Mouse (Mus musculus) ES-E14 (cell line): Measurements from ENCODE around the gene Agbl5.

Source experiments
- CHD2 ChIP-seq: IDR thresholded peaks from 2 replicates; pipeline ENCODE4 v1.6.1; 2014; ENCODE audit warnings: mild to moderate bottlenecking, low read depth, low read length, inconsistent platforms
- HCFC1 ChIP-seq: IDR thresholded peaks from 2 replicates; pipeline ENCODE4 v1.6.1; 2012; ENCODE audit warnings: low read length, inconsistent platforms, borderline replicate concordance; ENCODE audit not compliant: insufficient read depth
- MAFK ChIP-seq: IDR thresholded peaks from 2 replicates; pipeline ENCODE4 v1.6.1; 2014; ENCODE audit warnings: mild to moderate bottlenecking, low read depth, low read length, inconsistent platforms; ENCODE audit not compliant: insufficient read depth
- ZC3H11A ChIP-seq: IDR thresholded peaks from 2 replicates; pipeline ENCODE4 v1.6.1; 2012; ENCODE audit warnings: low read depth, mild to moderate bottlenecking, inconsistent platforms, low read length, borderline replicate concordance
- ZNF384 ChIP-seq: IDR thresholded peaks from 2 replicates; pipeline ENCODE4 v1.6.1; 2012; ENCODE audit warnings: low read depth, low read length, inconsistent platforms

- TF ChIP-seq MAFK (no peak), ZC3H11A (no peak), ZNF384 (no peak), CHD2 (no peak), HCFC1 (no peak)
These were observed 21.4 kb downstream of the Agbl5 start for GRCm38 (mm10) chr5:30909863-30910262.
